In the genomic region with DNA sequence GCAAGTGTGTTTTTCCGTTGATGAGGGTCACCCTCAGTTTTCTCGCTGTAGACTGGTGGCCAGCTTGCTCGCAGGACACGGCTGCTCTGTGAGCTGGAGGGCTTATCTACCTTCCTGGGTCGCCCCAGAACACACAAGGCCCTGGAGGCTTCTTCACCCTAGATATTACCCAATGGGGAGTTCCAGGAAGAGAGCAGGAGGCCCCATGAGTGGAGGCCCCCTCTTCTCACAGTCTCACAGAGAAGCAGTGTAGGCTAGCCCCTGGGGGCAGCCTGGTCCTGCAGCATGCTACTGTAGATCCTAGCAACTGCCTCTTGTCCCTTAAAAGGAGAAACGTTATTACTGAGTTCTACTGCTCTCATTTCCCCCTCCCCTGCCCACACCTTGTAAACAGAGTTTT, we compare ENCODE assay signal across 12 mouse cellular contexts. TPM values are rescaled to one million over a fixed set of nuclear protein-coding genes. Genes with fewer than 3 reads are reported as not detected.
A peak's percentile ranks its signal among the peaks of the same experiment; 100 is the strongest.
DNase-seq lines count a peak whose midpoint lies in the region; ATAC-seq and TF ChIP-seq lines count a peak whose summit lies in the region.
"Had no signal": no experiment of that assay in that cellular context is flagged by ENCODE, and none has a peak within 500 bp of the region (broad histone marks: within the 10 kb centered on the region; RNA-seq: fewer than 3 reads in every experiment).

No protein-coding gene starts in this region.

- peak; percentile 24 for DNase-seq in embryo, embryonic 9.5 days (ENCODE audit: extremely low spot score)
- DNase-seq in embryo, embryonic 10.5 days (ENCODE audit: low spot score) = no peak
- no peak for DNase-seq in lung, postnatal 4 days
- no peak for DNase-seq in B cell, adult 2 months
- DNase-seq in ovary, postnatal 36 days (ENCODE audit: low spot score) = no peak
- DNase-seq: cerebellum, adult 11-12 months had no signal

- H3K9ac ChIP-seq in lung, embryonic 16.5 days (ENCODE audit: low read length) = peak overlapping the region; percentile 36; the same call in 1 of the 2 replicates
- H3K9ac ChIP-seq in limb, embryonic 12.5 days (replicated peaks) = 0 out of 2 replicates have a peak overlapping the region, but pooled peaks have one; percentile 4

- ATAC-seq in lung, embryonic 16.5 days (ENCODE audit: low read depth) = no peak
- ATAC-seq in limb, embryonic 12.5 days (ENCODE audit: insufficient number of reproducible peaks, insufficient read depth, low FRiP score, low TSS enrichment, low read depth) = peak; percentile 60
- ATAC-seq: forebrain, embryonic 16.5 days; midbrain, embryonic 16.5 days had no signal

- peaks cover 27% of the 10 kb centered on the region for H3K4me1 ChIP-seq in lung, embryonic 16.5 days (replicated peaks; ENCODE audit: control insufficient read depth, insufficient read depth, low read length)
- H3K4me1 ChIP-seq in limb, embryonic 12.5 days (replicated peaks) = peaks cover 81% of the 10 kb centered on the region

- H3ac ChIP-seq in myocyte (ENCODE audit: control insufficient read depth, insufficient read length) = no peak overlapping the region

- no peaks in the 10 kb centered on the region for H3K9me3 ChIP-seq in lung, embryonic 16.5 days (ENCODE audit: control insufficient read depth, low read length)
- H3K9me3 ChIP-seq in limb, embryonic 12.5 days = no peaks in the 10 kb centered on the region
- H3K9me3 ChIP-seq: G1E had no signal

- no peaks in the 10 kb centered on the region for H3K79me2 ChIP-seq in myocyte (ENCODE audit: control insufficient read depth, insufficient read depth)

- H3K4me2 ChIP-seq in lung, embryonic 16.5 days (ENCODE audit: low read depth, low read length) = no peak overlapping the region
- peak overlapping the region; percentile 42 for H3K4me2 ChIP-seq in limb, embryonic 12.5 days
- H3K4me2 ChIP-seq in myocyte (ENCODE audit: low read depth) = peak overlapping the region; percentile 86

- peak overlapping the region; percentile 70 for H3K27ac ChIP-seq in lung, embryonic 16.5 days (ENCODE audit: low read length)
- H3K27ac ChIP-seq in limb, embryonic 12.5 days = peak overlapping the region; percentile 88

- TF ChIP-seq POLR2A in myocyte (IDR thresholded peaks at IDR 0.05; ENCODE audit: insufficient read length, low read depth) = no peak

- H3K4me3 ChIP-seq in lung, embryonic 16.5 days (ENCODE audit: low read length) = no peak overlapping the region
- no peak overlapping the region for H3K4me3 ChIP-seq in limb, embryonic 12.5 days (replicated peaks)
- no peak overlapping the region for H3K4me3 ChIP-seq in myocyte

- 34% methylated on average over 6 of the region's 6 CpGs for WGBS in lung, embryonic 16.5 days
- WGBS in limb, embryonic 12.5 days = 19% methylated on average over 6 of the region's 6 CpGs

- no peaks in the 10 kb centered on the region for H3K27me3 ChIP-seq in lung, embryonic 16.5 days (ENCODE audit: control insufficient read depth, insufficient read depth, low read depth, low read length)
- peaks cover 54% of the 10 kb centered on the region for H3K27me3 ChIP-seq in limb, embryonic 12.5 days
- H3K27me3 ChIP-seq in myocyte (ENCODE audit: control insufficient read depth, insufficient read depth, insufficient read length) = no peaks in the 10 kb centered on the region

- no peaks in the 10 kb centered on the region for H3K36me3 ChIP-seq in lung, embryonic 16.5 days (ENCODE audit: control insufficient read depth, insufficient read depth, low read length)
- no peaks in the 10 kb centered on the region for H3K36me3 ChIP-seq in limb, embryonic 12.5 days
- no peaks in the 10 kb centered on the region for H3K36me3 ChIP-seq in myocyte (ENCODE audit: control insufficient read depth, insufficient read depth)
- H3K36me3 ChIP-seq: G1E had no signal

TF ChIP-seq in myocyte, 11 proteins besides CTCF, POLR2A, EP300 and RAD21:
- TF ChIP-seq POLR2AphosphoS2 (IDR thresholded peaks at IDR 0.05; ENCODE audit: insufficient read length, low read depth) (no peak), MAX (IDR thresholded peaks at IDR 0.05; ENCODE audit: low read depth) (no peak), REST (IDR thresholded peaks at IDR 0.05; ENCODE audit: insufficient read depth, insufficient read length) (no peak), SRF (IDR thresholded peaks at IDR 0.05; ENCODE audit: control insufficient read depth, insufficient read length, low read depth) (no peak), E2F4 (IDR thresholded peaks at IDR 0.05; ENCODE audit: insufficient read depth) (no peak), MYOD1 (IDR thresholded peaks at IDR 0.05; ENCODE audit: control insufficient read depth in 1 of 3, insufficient read length in 2 of 3, low read depth in 2 of 3) (no peak)

RNA-seq across cellular contexts. Expression of gene Ltbp2, which starts 28.4 kb away (rescaled TPM):
- 18.6 and 19.8 TPM in 2 replicates for polyA plus RNA-seq in lung, embryonic 16.5 days (2015; fragmentation: Nextera tagmentation; extraction: Ambion mirVana)
- polyA plus RNA-seq in limb, embryonic 12.5 days (2016; fragmentation: Nextera tagmentation; extraction: Ambion mirVana) = 0.20 and 0.58 TPM in 2 replicates
- polyA plus RNA-seq in myocyte (2012; fragmentation: generic; extraction: Trizol) = 19.7 TPM
- polyA plus RNA-seq: G1E had no signal

Comparison
In these comparisons a context has a peak if more than half of its experiments do, and no peak if none do; other contexts are left out.
1. RNA of gene Ltbp2, which starts 28.4 kb away (polyA plus RNA-seq): 19.7 TPM in myocyte (single experiment) and 18.6 to 19.8 TPM in lung, embryonic 16.5 days; 0.20 to 0.58 TPM in limb, embryonic 12.5 days; every median in the first group is over 10 times any median in the second.